Mouse (Mus musculus): Measurements from ENCODE around the gene Gm3371. TPM values are rescaled to one million over a fixed set of nuclear protein-coding genes. Genes with fewer than 3 reads are reported as not detected.
"Not testable (repeated sequence)": the region's sequence is repeated elsewhere in the genome, so short reads cannot be mapped to it uniquely, and the experiment has no call there.

Gene Gm3371
- not detected in 2 replicates for polyA plus RNA-seq (2015; fragmentation: Nextera tagmentation; extraction: Ambion mirVana)

GRCm38 (mm10) chr14:44410588-44410987 lies at the start of gene Gm3371:
Gm3371 (minus strand) TSS chr14:44410688.
- not testable (repeated sequence) for H3K4me2 ChIP-seq (ENCODE audit: low read length); ATAC-seq; H3K4me3 ChIP-seq (replicated peaks; ENCODE audit: low read length); H3K36me3 ChIP-seq (ENCODE audit: control insufficient read depth, insufficient read depth); H3K9ac ChIP-seq (replicated peaks; ENCODE audit: low read depth, low read length); H3K27me3 ChIP-seq (replicated peaks; ENCODE audit: control insufficient read depth, insufficient read depth, low read length); H3K4me1 ChIP-seq (replicated peaks; ENCODE audit: control insufficient read depth, insufficient read depth, low read length); H3K9me3 ChIP-seq (ENCODE audit: control insufficient read depth, low read length); H3K27ac ChIP-seq (ENCODE audit: low read length)
- no CpG with 5 or more reads among the region's 2 CpGs for WGBS

GRCm38 (mm10) chr14:44433335-44433734 lies 22.8 kb upstream of the Gm3371 start, which contains the start of gene Gm8232:
Gm8232 (plus strand) TSS chr14:44433635.
- H3K9me3 ChIP-seq (ENCODE audit: control insufficient read depth, low read length); ATAC-seq; H3K4me1 ChIP-seq (replicated peaks; ENCODE audit: control insufficient read depth, insufficient read depth, low read length); H3K9ac ChIP-seq (replicated peaks; ENCODE audit: low read depth, low read length); H3K4me2 ChIP-seq (ENCODE audit: low read length); H3K4me3 ChIP-seq (replicated peaks; ENCODE audit: low read length); H3K27me3 ChIP-seq (replicated peaks; ENCODE audit: control insufficient read depth, insufficient read depth, low read length); H3K27ac ChIP-seq (ENCODE audit: low read length); H3K36me3 ChIP-seq (ENCODE audit: control insufficient read depth, insufficient read depth): not testable (repeated sequence)
- 86% methylated on average over 3 of the region's 3 CpGs for WGBS

- not testable (repeated sequence) for H3K27ac ChIP-seq (ENCODE audit: low read length); H3K27me3 ChIP-seq (replicated peaks; ENCODE audit: control insufficient read depth, insufficient read depth, low read length); H3K4me3 ChIP-seq (replicated peaks; ENCODE audit: low read length); H3K36me3 ChIP-seq (ENCODE audit: control insufficient read depth, insufficient read depth); ATAC-seq; H3K9ac ChIP-seq (replicated peaks; ENCODE audit: low read depth, low read length); H3K4me2 ChIP-seq (ENCODE audit: low read length); H3K4me1 ChIP-seq (replicated peaks; ENCODE audit: control insufficient read depth, insufficient read depth, low read length); H3K9me3 ChIP-seq (ENCODE audit: control insufficient read depth, low read length)
- WGBS: 83% methylated on average over 3 of the region's 4 CpGs
These were observed 26.3 kb downstream of the Gm3371 start for GRCm38 (mm10) chr14:44384233-44384632.

DNA sequence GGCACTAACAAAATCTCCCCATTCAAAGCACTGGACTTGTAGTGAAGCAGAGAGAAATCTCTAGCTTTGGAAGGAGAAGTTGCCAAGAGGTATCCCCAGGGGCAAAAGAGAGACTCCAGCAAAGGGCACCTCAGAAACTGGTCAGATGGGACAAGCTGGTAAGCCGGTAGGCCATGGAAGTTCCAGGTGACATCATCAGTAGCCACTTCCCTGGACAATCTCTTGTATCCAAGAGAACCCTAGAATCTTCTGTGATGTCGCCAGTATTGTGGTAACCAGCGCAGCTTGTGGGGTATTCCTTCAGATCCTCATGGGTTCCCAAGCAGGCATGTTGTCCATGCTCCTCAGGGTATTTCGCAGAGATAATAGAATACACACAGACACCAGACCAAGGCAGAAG lies 45.4 kb downstream of the Gm3371 start, which contains the start of gene Gm8229:
Gene Gm8229, plus strand, starts transcription at position 301 of the 400 bp plus-strand sequence.
- H3K36me3 ChIP-seq (ENCODE audit: control insufficient read depth, insufficient read depth); H3K4me2 ChIP-seq (ENCODE audit: low read length); H3K27me3 ChIP-seq (replicated peaks; ENCODE audit: control insufficient read depth, insufficient read depth, low read length); ATAC-seq; H3K4me3 ChIP-seq (replicated peaks; ENCODE audit: low read length); H3K4me1 ChIP-seq (replicated peaks; ENCODE audit: control insufficient read depth, insufficient read depth, low read length); H3K9me3 ChIP-seq (ENCODE audit: control insufficient read depth, low read length); H3K9ac ChIP-seq (replicated peaks; ENCODE audit: low read depth, low read length); H3K27ac ChIP-seq (ENCODE audit: low read length): not testable (repeated sequence)
- 91% methylated on average over 4 of the region's 4 CpGs for WGBS

DNA sequence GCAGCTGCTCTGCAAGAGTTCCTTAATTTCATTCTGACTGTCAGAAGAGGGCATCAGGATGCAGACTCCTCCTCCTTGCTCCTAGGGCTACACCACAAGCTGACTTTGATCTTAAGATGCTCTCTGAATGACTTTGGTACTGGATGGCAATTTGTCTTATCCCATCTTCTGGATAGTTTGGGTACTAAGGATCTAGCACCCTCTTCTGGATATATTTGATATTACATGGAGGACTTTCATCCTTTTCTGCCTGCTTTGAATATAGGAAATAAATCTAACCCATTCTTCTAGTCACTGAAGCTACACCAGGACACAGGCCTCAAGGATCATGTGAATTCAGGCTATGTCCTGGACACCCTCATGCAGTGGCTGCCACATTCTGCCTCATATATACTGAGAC lies 48.2 kb downstream of the Gm3371 start:
- H3K4me2 ChIP-seq (ENCODE audit: low read length); H3K9ac ChIP-seq (replicated peaks; ENCODE audit: low read depth, low read length); H3K4me3 ChIP-seq (replicated peaks; ENCODE audit: low read length); H3K36me3 ChIP-seq (ENCODE audit: control insufficient read depth, insufficient read depth); ATAC-seq; H3K27me3 ChIP-seq (replicated peaks; ENCODE audit: control insufficient read depth, insufficient read depth, low read length); H3K27ac ChIP-seq (ENCODE audit: low read length); H3K4me1 ChIP-seq (replicated peaks; ENCODE audit: control insufficient read depth, insufficient read depth, low read length); H3K9me3 ChIP-seq (ENCODE audit: control insufficient read depth, low read length): not testable (repeated sequence)

- not testable (repeated sequence) for H3K9me3 ChIP-seq (ENCODE audit: control insufficient read depth, low read length); H3K27me3 ChIP-seq (replicated peaks; ENCODE audit: control insufficient read depth, insufficient read depth, low read length); H3K4me1 ChIP-seq (replicated peaks; ENCODE audit: control insufficient read depth, insufficient read depth, low read length); H3K27ac ChIP-seq (ENCODE audit: low read length); H3K36me3 ChIP-seq (ENCODE audit: control insufficient read depth, insufficient read depth); H3K4me2 ChIP-seq (ENCODE audit: low read length); H3K9ac ChIP-seq (replicated peaks; ENCODE audit: low read depth, low read length); H3K4me3 ChIP-seq (replicated peaks; ENCODE audit: low read length); ATAC-seq
- WGBS: 56% methylated on average over 2 of the region's 2 CpGs
These were observed 49.1 kb downstream of the Gm3371 start for GRCm38 (mm10) chr14:44361416-44361815.

Other genes with a start within 250 kb of the Gm3371 start
- gene Gm8212, start 213.0 kb downstream of the Gm3371 start, polyA plus RNA-seq (2015; fragmentation: Nextera tagmentation; extraction: Ambion mirVana): not detected in 2 replicates
- not detected in 2 replicates for gene 4930503E14Rik, start 197.4 kb downstream of the Gm3371 start, polyA plus RNA-seq (2015; fragmentation: Nextera tagmentation; extraction: Ambion mirVana)
- gene Gm8220, start 125.1 kb downstream of the Gm3371 start, polyA plus RNA-seq (2015; fragmentation: Nextera tagmentation; extraction: Ambion mirVana): not detected in 2 replicates
- gene Gm5930, start 72.1 kb downstream of the Gm3371 start, polyA plus RNA-seq (2015; fragmentation: Nextera tagmentation; extraction: Ambion mirVana): not detected in 2 replicates
- gene Gm8229, start 45.3 kb downstream of the Gm3371 start, polyA plus RNA-seq (2015; fragmentation: Nextera tagmentation; extraction: Ambion mirVana): not detected in 2 replicates
- gene Gm8232, start 22.9 kb upstream of the Gm3371 start, polyA plus RNA-seq (2015; fragmentation: Nextera tagmentation; extraction: Ambion mirVana): not detected in 2 replicates
- gene BC061237, start 81.8 kb upstream of the Gm3371 start, polyA plus RNA-seq (2015; fragmentation: Nextera tagmentation; extraction: Ambion mirVana): not detected in 2 replicates
- not detected in 2 replicates for gene Gm17093, start 107.6 kb upstream of the Gm3371 start, polyA plus RNA-seq (2015; fragmentation: Nextera tagmentation; extraction: Ambion mirVana)
- not detected in 2 replicates for gene Gm8247, start 172.5 kb upstream of the Gm3371 start, polyA plus RNA-seq (2015; fragmentation: Nextera tagmentation; extraction: Ambion mirVana)
- gene Gm5624, start 217.2 kb upstream of the Gm3371 start, polyA plus RNA-seq (2015; fragmentation: Nextera tagmentation; extraction: Ambion mirVana): not detected in 2 replicates

All from forebrain, embryonic 16.5 days (tissue).